Mouse (Mus musculus) hindlimb bud, embryonic 11.5 days (tissue): Measurements from ENCODE around the gene Tk1.
"Not testable (repeated sequence)": the region's sequence is repeated elsewhere in the genome, so short reads cannot be mapped to it uniquely, and the experiment has no call there.

Source experiments
- DNase-seq: peaks from one replicate; pipeline ENCODE4 v3.0.0-alpha.2; 2012; ENCODE audit warnings: low read depth, low spot score; ENCODE audit errors: extremely low spot score

Gene Tk1

DNA sequence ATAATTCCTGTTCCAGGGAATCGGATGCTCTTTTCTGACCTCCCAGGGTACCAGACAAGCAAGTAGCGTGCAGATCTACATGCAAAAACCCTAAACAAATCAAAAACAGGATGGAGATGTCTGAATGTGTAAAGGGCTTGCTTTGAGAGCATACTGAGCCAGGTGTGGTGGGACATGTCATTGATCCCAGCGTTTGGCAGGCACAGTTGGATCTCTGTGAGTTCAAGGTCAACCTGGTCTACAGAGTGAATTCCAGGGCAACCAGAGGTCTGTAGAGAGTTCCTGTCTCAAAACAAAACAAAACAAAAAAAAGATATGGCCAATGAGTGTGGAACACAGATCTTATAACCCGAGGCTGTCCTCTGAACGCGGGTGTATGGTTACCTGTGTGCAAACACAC lies 2.5 kb downstream of the Tk1 start:
- no peak for DNase-seq

DNA sequence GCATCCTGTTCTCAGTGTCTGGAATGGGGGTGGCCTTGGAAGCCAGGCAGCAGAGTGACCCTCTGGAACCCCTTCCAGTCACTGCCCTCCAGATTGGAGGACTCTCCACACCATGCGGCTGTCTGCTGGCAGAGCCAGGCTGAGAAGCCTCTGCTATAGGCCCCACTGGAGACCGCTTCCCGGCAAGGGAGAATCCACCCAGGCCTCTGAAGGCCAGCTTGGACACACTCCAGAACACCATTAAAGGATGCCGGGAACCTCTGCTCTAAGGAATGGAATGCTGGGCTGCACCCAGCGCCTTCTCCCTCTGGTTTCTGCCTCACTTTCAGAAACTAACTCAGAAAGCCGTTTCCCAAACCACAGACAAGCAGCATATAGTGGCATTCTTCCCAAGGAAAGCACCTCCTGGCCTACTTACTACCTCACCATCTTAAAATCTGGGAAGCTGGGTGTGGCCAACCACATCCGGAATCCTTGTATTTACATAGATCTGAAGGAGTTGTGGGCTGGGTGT lies 3.1 kb downstream of the Tk1 start:
- no peak for DNase-seq

DNA sequence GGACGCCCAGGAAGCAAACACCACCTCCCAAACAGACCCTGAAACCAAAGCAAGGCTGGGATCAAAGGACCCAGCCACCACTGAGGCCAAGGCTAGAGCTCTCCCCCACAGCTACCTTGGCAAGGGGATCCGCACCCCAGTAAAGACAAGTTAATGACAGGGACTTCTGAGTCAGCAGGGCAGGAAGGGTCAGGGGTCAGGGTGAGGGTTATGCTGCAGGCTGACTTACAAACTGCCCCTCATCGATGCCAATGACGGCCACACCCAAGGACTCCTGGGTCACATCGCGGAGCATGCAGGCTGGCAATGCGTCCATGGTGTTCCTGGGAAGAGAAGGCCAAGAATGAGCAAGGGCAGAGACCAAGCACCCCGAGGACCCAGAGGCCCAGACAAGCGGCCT lies 4.0 kb downstream of the Tk1 start:
- DNase-seq, result no peak

DNA sequence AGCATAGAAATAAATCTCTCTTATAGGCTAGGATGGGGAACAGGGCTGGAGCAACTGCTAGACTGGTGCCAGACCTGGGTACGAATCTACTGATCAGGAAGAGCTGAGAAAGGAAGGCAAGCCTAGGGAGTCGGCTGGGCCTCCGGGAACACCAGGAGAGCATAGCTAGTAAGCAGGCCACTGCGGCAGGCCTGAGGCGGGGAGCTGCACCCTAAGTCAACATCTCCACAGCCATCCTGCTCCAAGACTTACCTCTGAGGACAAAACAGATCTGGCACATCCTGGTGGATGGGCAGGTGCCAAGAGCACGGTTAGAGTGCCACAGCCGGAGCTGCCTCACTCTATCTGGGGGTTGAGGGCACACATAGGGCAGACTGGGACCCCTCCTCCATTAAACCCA lies 5.7 kb downstream of the Tk1 start:
- DNase-seq, result no peak

DNA sequence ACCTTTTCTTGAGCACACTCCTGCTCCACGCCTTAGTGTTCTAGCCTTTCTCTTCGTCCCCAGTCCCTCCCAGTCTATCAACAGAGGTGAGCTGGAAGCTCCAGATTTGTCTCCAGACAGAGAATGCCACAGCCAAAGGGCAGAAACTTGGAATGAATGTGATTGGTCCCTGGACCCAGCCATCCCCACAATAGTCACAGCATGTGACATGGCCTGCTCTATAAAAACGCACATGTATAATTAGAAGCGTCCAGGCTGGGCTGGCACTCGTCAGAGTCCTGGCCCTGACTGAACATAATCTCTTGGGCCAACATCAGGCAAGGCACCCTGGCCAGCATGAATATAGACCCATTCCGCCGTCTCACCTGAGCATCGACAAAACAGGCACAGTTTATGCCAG lies 6.8 kb downstream of the Tk1 start:
- DNase-seq, result no peak

DNA sequence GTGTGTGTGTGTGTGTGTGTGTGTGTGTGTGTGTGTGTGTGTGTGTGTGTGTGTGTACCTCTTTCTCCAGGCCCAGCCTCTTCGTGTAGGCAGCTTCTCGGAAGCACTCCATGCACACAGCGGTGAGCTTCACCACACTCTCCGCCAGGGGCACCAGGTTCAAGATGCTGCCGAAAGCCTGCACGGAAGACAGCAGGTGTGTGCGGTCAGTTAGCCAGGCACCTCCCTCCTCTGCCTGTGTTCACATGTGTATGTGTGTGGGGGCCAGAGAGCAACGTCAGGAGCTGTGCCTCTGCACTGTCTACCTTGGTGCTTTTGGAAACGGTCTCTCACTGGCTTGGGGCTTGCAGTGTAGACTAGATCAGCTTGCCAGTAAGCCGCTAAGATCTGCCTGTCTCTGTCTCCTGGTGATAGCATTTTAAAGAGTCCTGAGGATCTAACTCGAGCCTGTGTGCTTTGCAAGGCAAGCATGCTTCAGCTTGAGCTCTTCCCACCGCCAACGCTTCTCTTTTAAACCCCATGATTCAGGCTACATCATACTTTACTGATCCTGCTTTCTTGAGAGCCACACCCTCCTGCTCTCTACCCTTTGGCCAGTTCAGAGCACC lies 9.4 kb downstream of the Tk1 start:
- DNase-seq, result no peak

DNA sequence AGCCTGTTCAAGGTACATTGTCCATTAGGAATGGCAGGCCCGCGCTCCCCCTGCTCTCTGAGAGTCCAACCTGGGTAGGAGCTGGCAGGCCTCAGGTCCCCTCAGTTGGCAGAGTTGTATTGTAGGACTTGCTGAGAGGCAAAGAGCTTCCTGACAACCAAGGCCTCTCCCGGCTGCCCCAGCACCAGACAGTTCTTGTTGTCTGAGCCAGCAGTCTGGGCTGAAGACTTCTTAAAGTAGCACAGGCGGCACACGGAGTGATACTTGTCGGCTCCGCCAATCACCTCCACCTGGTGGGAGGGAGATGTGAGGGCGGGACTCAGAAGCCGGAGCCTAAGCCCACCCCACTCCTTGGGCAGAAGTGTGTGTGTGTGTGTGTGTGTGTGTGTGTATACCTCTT lies 10.0 kb downstream of the Tk1 start:
- DNase-seq, result not testable (repeated sequence)

DNA sequence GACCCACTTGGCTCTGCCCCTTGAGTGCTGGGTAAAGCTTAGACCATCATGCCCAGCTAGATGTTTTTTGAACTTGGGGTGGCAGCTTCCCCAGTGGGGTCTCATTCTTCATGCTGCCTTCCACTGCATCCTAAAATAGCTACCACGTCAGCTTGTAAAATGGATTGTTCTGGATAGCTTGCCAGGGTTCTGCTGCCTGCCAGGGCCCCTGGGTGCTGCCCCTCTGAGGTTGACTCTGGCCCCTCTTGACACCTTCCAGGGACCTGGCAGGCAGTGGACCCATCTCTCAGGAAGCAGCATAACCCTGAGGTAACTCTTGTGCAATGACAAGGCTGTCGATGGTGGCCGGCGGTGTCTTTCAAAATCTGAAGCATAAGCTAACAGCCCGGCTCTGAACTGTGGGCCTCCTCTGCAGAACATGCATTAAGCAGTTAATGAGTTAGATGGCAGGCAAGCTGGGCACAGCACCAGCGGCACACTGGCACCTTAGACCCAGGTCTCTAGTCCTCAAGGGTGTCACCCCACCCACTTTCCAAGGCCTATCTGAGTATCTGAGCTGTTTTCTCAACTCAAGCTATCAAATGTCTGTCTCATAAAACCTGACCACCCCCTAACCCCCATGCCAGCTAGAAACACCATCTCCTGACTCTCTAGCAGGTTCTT lies 11.1 kb downstream of the Tk1 start:
- no peak for DNase-seq

DNA sequence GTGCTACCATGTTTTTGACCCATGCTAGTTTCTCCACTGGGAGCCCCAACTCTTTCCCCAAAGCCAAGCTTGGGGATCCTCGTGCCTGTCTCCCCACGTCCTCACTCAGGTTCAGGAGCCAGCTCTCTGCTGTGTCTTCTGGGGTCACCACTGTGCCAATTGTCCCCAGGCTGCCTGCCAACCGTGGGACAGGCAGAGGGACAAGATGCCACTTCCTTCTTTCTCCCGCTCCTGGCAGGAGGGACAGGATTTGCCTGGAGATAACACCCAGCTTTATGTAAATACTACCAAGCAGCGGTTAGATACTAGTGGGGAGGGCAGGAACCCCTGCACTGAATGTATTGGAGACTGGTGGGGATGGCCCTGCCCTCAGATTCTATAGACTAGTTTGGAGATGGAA lies 12.0 kb downstream of the Tk1 start:
- no peak for DNase-seq

DNA sequence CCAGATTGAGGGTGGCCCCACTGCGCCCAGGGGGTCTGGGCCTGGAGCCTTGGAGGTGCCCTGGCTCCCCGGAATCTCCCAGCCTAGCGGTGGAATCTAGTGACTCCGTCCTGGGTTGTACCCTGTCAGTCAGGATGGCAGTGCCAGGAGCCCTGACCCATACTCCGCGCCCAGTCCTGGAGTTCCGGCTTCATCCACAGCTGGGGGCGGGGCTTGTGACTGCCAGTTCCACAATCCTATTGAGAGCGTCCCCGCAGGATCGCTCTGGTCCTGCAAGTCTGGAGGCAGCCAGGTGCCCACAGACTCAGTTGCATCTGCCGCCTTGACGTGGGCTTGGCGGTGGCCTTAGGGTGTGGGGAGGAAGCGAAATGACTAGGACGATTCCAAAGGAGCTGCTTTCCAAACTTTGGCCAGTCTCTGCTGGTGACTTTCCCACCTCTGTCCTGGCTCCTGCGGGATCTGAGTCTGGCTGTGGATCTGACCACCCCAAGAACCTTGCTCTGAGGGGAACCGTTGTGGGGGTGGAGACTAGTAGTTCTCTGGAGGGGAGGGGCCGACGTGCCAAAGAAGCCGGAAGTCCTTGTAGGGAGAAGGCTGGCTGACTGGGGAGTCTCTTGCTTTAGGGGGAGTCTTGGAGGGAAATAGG lies 15.4 kb downstream of the Tk1 start:
- DNase-seq, result no peak

DNA sequence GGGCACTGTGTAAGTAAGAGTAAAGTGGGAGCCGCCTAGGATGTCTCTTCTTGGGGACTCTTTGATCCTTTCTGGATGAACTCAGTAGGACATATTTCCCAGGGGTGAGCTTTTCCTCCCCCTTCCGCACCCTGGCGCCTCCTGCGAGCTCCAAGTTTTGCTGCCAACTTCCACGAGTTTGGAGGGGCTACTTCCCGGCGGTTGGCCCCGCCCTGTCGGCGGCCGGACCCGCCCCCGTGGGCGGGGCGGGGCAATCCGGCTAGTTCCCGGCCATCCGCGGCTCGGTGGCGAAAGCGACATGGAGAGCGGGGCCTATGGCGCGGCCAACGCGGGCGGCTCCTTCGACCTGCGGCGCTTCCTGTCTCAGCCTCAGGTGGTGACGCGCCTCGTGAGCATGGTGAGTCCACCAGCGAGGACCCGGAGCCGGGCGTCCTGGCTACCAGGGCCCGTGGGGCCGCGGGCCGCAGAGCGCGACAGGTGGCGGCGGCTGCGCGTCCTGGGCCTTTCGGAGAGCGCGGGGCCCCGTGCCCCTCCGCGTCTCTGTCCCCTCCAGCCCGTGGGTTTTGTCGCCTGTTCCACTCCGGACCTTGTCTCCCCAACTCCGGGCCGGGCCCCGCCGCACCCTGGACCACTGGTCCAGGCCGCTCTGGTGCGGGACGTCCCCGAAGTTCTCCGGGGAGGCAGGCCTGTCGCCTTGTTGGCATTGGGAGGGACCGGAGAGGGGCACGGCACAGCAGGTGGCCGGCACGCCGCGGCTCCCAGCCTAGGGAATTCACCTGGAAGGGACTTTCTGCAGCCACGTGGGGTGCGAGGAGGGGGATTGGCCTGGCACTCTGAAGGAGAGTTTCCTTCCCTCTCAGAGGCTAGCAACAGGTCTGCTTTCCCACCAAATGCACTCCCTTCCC lies 16.2 kb downstream of the Tk1 start, which contains the start of the genes Gm20708 and Syngr2:
Gene Gm20708 (plus strand): TSS at position 262 of the 905 bp plus-strand sequence.
Gene Syngr2 (plus strand): TSS at position 262 of the 905 bp plus-strand sequence.
- DNase-seq, result no peak

DNA sequence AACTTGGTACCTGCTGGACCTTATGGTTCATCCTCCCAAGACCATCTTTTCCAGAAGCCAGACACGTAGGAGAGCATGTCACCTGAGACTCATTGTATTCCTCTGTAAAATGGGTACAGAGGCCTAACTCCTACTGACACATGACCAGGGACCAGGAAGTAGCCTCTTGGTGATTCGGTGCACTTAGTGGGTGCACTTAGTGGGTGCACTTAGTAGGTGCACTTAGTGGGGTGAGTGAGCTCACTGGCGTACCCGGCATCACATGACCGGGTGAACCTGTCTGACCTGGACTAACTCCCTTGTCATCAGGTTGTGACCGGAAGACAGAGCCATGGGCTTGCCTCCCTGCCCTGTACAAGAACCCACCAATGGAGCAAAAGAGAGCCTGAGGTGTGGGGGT lies 19.1 kb downstream of the Tk1 start:
- DNase-seq, result no peak

DNA sequence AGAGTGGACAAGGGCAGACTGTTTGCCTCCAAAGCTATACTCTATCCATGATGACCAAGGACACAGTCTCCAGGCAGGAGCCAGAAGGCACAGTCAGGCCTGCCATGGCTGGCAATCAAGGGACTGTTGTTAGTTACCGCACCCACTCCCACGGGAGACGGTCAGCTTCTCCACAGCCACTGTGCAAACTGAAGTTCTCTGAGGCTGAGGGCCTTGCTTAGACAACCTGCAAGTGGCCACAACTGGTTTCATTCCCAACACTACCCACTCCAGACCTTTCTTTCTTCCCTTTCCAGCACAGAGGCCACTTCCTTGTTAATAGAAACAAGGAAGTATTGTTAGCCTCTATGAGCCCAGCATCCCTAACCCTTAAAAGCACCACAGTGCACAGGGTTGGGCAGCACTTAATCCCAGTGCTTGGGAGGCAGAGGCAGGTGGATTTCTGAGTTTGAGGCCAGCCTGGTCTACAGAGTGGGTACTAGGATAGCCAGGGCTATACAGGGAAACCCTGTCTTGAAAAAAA lies 22.7 kb downstream of the Tk1 start:
- DNase-seq, result no peak

DNA sequence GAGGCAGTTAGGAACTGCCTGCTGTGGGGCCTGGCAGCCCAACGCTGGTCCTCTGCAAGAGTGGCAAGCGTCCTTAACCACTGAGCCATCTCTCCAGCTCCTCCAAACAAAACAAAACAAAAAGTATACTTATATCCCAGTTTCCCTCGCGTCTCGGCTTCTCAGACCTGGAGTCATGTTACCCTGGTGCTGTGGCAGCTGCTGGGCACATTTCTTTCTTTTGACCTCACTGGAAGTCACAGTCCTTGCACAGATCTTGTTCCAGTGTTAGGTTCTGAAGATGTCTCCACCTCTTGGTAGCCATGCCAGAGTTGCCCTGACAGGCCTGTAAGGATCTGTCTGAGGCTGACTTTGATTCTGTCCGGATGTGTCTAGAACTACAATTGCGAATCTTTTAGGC lies 24.2 kb downstream of the Tk1 start:
- no peak for DNase-seq

DNA sequence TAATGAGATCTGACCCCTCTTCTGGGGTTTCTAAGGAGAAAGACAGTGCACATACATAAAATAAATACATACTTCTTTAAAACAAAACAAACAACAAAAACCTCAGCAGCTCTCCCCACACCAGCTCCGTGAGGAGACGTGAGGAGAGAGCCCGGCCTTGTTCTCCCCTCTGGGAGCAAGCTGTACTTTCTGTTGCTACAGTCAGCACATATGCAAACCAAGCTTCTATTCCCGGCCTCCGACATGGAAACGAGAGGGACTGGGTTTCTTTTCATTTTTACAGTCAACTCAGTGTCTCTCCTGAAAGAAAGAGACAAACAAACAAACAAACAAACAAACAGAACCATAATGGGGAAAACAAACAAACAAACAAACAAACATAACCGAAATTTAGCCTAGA lies 25.9 kb downstream of the Tk1 start:
- DNase-seq, result no peak

DNA sequence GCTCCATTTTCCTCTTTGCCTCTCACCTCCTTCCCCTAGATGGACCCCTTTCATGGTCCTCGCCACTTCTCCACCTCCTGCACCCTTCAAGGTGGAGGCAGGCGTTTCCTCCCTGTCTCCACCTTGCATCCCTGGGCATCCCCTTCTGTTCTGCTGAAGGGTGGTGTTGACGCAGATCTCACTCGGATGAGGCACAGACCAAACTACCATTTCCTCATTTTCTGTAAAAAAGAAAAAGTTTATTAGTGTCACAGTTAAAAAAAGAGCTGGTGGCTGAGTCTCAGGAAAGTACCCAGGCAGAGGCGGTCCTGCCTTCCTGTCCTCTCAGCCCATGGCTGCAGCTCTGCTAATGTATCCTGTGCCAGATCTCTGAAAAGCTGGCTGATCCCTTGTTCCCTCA lies 26.7 kb downstream of the Tk1 start:
- DNase-seq, result no peak

DNA sequence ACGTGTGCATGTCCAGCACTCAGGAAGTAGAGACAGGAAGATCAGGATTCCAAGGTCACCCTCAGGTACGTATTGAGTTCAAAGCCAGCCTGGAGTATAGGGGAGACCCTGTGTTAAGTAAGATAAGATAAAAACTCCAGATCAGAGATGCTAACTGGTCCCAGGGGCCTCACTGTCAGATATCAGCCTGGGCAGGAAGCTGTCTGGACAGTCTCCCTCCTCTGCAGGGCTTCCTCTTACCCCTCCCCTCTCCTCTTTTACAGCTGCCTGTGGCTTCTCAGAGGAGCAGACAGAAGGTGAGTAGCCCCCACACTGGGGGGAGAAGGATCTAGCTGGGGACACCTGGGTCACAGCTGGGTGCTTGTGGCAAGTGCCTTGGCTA lies 27.7 kb downstream of the Tk1 start:
- no peak for DNase-seq

DNA sequence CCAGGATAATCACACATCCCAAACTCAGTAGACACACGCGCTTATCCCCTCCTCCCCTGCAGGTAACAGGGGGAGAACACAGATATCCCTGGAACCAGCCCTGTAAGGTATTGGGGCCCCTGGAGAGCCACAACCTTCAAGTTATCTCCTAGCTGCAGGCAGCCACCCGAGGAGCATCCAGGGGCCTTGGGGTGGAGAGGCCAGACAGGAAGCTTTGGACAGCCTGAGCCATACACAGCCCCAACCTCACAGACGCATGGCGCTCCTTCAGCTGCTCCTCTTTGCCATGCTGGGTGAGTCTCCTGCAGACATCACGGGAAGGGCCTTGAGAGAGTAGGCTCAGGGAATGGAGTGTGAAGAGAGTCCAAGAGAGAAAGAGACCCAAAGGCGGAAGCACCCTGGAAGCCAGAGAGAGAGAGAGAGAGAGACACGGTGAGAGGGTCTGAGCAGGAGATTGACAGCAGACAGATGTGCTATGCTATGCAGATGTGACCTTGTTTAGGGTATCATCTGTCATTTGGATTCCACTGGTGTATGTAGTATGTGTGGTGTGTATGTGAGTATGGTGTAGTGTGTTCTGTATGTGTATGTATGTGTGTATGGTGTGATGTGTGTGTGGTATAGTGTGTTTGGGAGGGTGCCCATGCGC lies 28.3 kb downstream of the Tk1 start, which contains the start of gene 6030468B19Rik:
Gene 6030468B19Rik (plus strand): TSS at position 150 of the 649 bp plus-strand sequence.
- DNase-seq, result no peak

DNA sequence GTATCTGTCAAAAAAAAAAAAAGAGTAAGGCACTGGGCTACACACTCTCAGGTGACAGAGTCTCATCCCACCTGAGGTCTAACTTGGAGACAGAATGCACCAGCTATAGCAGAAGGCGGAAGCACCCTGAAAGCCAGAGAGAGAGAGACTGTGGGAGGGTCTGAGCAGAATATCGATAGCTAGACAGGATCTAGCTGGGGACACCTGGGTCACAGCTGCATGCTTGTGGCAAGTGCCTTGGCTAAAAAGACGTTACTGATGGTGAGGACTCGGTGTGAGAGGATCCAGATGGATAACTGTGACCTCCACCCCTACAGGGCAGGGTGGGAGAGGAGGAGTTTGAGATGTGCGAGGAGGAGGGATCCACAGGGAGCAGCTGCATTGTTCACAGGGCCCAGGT lies 28.9 kb downstream of the Tk1 start:
- DNase-seq, result no peak

DNA sequence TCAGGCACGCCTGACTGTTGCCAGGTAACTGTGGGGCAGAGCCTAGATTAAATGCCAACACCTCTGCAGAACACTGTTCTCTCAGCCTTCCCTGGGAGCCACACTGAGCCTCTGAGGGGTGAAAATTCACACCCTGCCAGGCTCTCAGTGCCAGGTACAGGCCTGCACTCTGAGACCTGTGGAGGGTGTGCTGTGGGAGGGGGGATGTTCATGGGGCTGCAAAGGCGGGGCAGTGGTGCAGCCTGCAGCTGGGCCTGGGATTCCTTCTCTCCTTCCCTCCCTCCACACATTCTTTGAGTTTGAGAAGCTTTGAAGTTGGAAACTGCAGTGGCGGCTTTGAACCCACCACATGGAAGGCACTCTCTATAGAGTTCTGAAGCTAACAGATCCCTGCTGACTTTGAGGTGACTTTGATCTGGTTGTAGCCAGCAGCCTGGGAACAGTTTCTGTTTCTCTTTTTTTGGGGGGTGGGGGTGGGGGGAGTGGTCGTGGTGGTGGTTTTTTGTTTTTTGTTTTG lies 31.8 kb downstream of the Tk1 start:
- DNase-seq, result no peak
